Mouse (Mus musculus) inflammation-experienced regulatory T-cells, adult 6 months (primary cell): ENCODE data around the gene Plekhm1. TPM values are rescaled to one million over a fixed set of nuclear protein-coding genes. Genes with fewer than 3 reads are reported as not detected.
A peak's percentile ranks its signal among the peaks of the same experiment; 100 is the strongest.

Experiments
- ATAC-seq: one replicate; pipeline ENCODE4 v1.8.0; 2017
- polyA plus RNA-seq, 3 experiments: library from polyadenylated mRNA; unstranded; fragments of 100-300 nt; shearing (Covaris generic); gene quantifications; one replicate each; pipeline ENCODE4 v1.2.1; 2017

Gene Plekhm1
- polyA plus RNA-seq, 3 experiments from 2014 or later = 9.0 to 11.9 (median 10.0) TPM

DNA sequence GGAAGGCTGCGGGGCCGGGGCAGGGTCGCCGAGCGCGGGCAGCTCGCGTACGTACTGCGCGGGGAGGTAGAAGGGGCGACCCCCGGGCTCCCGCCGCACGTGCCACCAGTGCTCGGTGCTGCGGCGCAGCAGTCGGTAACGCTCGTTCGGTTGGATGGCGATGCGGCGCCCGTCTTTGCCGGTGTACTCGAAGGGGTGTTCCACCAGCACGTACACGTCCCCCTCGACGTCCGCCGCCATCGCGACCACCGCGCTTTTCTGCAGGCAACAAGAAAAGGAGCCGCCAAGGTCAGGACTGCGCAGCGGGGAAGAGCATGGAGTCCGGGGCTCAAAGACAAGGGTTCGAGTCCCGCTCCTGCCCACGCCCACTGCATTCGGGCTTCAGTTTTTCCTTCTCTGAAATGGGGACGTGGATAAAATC is 51.8 kb downstream of the Plekhm1 start:
- ATAC-seq = no peak

DNA sequence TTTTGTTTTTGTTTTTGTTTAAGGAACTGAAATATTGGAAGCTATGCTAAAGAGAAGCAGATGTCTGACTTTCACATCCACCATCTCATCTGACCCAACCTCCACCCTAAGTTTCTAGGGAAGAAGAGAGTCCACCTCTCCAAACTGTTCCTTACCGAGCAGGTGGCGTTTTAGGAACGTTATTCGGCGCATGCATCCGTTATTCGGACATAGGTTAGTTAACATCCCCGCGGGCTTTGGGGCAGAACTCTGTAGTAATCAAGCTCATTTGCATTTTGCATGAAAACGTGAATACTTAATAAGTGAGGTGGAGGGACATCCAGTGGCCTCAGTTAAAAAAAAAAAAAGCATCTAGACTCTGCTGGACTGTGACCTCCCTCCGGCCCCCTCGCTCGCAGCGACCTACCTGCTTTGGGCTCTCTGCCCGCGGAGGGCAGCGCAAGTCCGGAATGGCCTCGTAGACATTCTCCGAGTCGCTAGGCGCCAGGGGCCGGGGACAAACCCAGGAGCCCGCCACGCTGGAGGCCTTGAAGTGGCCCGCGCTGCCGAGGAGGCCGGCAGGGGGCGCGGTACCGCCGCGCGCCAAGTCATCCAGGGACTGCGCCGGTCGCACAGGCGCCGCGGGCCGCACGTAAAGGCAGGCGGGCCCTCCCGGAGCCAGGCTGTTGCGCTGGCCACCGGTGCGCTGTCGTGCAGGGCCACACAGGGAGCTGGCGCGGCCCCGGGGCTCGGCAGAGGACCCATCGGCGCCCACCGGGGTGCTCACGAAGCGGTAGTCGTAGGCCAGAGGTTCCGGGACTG is 52.4 kb downstream of the Plekhm1 start:
- peak; percentile 66 for ATAC-seq

DNA sequence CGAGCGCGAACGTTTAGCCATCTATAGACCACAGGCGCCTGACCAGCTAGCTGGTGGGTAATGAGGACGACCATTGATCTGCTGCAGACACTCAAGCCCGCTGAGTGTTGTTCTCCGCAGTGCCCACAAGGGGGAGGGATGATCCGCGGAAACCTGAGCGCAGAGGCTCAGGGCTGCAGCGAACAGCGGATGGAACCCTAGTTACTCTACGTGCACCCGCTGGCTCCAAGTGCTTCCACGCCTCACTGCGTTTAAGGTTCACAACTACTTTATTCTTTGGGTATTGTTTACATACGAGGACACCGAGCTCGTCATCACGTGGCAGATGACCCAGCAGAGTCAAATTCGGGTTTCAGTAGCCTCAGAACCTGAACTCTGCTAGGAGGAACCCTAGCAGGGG is 53.4 kb downstream of the Plekhm1 start:
- peak; percentile 64 for ATAC-seq

GRCm38 (mm10) chr11:103358316-103358715 is 54.2 kb downstream of the Plekhm1 start:
- no peak for ATAC-seq

- no peak for ATAC-seq
These were observed 54.8 kb downstream of the Plekhm1 start for GRCm38 (mm10) chr11:103357710-103358109.

DNA sequence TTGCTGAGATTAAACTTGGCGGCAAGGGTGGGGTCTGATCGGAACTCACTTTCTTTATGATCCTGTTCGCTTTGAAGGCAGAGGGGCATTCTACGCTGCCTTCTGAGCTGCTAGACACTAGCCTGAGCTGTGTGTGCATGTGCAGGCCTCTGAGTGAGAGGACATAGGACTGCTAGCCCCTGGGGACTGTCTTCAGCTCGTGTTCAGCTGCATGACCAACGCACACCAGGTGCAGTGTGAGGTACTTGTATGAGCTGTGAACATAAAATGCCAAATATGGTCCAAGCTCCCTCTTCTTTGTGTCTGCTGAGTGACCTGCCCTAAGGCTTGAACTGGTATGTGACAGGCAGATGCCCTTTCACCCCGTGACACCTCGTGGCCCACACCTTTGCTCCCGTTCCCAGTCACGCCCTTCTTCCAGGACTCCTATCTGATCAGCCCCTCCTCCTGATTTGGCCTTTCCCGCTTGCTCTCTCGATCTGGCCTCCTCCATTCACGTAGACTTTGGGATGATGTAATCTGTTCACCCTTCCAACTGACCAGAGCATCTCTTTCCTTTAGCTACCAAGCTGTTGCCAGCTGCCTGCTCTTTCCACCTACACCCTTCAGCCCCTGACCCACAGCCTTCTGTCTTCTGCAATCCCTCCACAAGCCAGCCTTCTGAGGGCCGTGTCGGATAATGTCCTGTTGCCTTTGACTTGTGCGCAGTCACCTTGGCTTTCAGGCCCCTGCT is 55.4 kb downstream of the Plekhm1 start:
- no peak for ATAC-seq

DNA sequence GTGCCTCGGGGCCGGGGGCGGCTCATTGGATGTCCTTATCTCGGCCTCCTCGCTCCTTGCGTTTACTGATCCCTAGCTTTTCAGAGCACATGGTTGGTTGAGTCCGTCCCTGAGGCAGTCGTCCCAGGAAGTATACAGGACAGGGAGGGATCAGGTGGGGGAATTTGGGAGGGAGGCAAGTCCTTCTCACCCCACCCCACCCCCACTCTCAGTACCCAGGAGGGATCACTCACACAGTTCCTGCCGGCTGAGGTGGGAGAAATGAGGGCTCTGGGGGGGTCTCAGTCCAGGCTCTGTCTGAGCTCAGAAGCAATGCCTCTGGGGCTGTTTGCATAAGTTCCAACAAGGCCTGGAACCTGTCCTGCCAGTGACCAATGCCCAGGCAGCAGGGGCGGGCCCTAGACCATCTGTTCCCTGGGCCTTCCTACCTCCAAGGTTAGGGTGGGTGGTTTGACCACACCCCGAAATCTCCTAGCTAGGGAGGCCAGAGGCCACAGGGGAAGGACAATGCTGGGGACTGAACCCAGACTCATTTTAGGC is 56.4 kb downstream of the Plekhm1 start:
- ATAC-seq = no peak

GRCm38 (mm10) chr11:103355251-103355650 is 57.2 kb downstream of the Plekhm1 start:
- ATAC-seq = no peak

DNA sequence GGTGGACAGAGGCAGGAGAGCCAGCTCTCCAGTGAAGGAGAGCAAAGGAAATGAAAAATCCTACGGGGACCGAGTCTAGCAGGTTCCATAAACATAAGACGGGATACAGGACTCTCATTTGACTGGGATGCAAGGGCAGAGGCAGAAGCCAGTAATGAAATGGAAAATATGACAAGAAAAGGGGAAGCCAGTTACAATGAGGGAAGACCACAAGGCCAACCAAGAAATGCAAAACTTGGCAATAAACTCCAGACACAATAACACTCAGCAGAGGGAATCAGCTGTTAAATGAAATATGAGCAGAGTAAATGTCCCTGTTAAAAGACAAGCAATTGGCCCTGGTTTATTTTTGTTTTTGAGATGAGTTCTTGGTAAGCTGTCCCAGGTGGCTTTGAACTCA is 58.5 kb downstream of the Plekhm1 start:
- ATAC-seq = no peak

DNA sequence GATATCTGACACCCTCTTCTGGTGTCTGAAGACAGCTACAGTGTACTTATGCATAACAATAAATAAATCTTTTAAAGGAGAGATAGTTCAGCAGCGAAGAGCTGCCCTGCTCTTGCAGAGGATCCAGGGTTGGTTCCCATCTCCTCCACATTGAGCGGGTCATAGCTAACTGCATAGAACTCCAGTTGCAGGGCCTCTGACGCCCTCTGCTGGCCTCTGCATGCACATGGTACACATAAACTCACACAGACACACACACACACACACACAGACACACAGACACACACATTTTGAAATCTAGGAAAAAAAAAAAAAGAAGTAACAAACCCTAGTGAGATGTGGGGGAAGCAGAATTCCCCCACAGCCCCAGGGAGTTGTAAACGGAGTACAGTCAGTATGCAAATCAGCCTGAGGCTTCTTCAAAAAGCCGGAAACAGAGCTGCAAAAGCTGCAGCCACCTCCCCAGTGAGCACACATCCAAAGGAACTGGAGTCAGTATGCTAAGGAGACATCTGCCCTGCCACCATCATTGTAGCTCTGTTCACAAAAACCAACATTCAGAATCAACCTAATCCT is 60.2 kb downstream of the Plekhm1 start:
- ATAC-seq = no peak

DNA sequence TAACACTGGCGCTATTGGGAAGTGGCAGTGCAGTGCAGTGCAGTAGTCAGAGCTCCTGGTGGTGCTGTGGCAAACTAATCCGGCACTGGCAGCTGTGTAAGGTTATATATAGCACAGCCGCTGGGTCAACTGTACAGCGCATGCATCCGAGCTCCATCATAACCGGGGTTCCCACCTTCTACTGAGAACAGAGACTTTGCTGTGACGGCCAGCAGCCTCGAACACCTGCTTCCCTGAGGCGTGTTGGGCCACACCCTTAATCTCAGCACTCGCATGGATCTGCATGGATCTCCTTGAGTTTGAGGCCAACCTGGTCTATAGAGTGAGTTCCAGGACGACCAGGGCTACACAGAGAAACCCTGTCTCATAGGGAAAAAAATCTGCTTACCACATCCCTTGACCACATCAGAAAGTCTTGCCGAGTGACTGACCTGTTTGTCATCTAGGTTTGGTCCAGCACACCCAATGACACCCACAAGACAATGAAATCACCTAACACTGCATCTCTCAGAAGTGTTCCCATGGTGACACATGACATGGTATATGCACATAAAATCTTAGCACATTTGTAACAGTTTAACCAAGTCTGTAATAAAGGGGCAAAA is 61.7 kb downstream of the Plekhm1 start:
- no peak for ATAC-seq

- ATAC-seq = no peak
These were observed 62.8 kb downstream of the Plekhm1 start for GRCm38 (mm10) chr11:103349699-103350098.

DNA sequence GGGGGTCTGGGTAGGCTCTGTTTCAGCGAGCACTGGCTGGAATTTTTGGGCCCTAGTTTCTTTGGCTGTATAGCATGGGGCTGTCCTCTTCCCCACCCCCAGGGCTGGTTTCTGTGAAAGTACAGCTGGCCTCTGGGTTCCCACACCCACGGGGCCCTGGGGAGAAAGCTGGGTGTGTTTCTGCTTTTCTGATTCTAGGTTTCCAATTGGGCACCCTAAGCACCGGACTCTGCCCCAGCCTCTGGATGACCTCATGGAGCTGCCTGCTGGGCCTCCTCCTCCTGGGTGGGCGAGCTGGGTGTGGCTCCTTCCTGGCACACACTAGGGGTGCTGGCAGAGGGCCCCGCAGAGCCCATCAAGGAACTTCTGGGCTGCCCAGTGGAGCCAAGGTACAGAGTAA is 65.8 kb downstream of the Plekhm1 start:
- ATAC-seq = no peak

- ATAC-seq = no peak
These were observed 66.3 kb downstream of the Plekhm1 start for GRCm38 (mm10) chr11:103346236-103346635.

DNA sequence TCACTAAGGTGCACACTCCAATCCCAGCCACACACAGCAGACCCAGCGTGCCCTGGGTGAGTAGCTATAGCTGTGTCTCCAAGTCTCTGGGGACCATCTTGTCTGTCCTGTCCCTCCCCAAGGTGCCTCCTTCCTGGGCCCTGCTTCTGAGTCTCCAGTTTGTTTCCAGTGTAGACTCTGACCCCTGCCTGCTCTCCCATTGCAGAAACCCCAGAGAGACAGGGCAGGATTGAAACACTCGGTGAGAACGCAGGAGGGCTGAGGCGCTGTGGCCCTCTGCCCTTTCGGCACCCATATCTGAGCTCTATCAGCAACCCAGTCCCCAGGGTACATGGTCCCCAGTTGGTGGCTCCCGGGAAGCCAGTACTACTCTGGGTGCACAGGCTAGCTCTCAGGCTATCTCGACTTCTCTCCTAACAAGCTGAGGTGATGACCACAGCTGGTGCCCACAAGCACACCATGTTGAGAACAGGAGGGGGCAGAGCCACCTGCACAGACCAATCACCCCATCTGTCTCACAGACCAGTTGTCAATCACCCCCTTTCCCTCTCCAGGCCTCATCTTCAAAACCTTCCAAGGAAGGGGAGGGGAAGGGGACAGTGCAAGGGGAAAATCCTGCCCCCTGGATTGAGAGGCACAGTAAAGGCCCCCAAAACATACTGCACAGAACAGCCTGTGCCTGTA is 66.9 kb downstream of the Plekhm1 start:
- ATAC-seq = no peak

DNA sequence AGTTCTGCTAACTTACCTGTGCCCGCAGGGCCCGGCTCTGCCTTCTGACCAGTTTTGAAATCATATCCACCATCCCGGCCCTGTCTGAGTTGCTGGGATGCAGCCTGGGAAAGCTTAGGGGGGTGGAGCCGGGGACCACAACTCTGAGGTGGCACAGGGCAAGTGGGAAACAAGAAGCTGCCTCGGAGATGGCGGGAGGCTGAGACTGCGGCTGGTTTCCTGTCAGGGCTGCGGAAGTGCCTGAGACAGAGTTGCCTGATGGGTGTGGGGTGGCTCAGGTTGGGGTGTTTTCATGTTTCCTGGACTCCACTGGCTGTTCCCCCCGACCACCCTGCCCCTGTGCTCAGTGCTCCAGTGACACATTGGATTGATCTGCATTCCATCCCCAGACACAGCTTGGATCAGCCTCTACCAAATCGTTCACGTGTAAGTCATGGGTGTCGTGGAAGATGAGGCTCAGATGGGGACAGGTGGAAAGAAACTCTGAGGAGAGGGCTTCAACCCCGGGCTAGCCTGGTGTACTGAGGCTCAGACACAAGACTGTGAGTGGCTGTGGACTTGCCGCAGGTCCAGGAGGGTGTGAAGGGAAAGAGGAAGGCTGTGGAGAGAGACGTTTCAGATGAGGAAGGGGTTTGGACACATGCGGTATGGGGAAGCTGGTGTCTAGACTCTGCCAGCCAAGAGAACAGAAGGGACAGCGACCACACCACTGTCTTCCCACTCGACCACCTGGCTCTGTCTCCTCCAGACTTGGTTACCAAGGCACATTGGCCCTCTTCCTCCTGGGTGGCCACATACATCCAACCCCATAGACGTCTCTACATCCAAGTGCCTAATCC is 67.8 kb downstream of the Plekhm1 start:
- ATAC-seq = peak; percentile 86

- ATAC-seq = no peak
These were observed 68.6 kb downstream of the Plekhm1 start for GRCm38 (mm10) chr11:103343881-103344280.

GRCm38 (mm10) chr11:103343063-103343462 is 69.4 kb downstream of the Plekhm1 start:
- ATAC-seq = no peak

DNA sequence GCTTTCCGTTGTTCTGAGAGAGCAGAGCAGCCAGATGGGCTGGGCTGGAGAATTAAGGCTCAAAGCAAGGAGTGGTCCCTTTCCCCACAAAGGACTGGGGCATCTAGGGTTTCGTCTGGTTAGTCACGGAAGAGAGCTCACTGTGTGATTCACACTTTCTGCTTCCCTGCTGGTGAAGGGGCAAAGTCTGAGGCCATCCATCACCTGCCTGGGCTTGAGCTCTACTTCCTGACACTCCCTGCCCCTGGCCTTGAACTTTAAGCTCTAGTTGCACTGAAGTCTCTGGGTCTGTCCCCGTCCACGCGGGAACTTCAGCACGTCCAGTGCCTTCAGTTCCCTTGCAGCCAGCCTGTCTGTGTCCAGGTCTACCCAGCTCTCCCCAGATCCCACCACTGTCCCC is 71.8 kb downstream of the Plekhm1 start:
- ATAC-seq = no peak

DNA sequence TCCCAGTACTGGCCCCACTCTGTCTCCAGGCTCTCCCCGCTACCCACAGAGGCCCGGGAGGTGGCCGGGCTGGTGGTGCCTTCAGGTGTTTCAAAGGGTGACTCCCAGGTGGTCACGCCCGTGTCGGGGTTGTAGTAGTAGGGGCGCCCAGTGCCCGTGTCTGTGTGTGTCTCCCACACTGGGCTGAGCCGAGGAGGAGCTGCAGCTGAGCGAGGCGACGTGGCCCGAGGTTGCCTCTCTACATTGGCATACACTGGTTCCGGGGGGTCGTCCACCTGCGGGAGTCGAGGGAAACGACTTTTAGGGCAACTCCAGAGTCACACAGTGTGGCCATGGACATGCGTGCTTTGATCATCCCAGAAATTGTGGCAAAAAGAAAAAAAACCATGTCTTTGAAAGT is 72.4 kb downstream of the Plekhm1 start:
- no peak for ATAC-seq

DNA sequence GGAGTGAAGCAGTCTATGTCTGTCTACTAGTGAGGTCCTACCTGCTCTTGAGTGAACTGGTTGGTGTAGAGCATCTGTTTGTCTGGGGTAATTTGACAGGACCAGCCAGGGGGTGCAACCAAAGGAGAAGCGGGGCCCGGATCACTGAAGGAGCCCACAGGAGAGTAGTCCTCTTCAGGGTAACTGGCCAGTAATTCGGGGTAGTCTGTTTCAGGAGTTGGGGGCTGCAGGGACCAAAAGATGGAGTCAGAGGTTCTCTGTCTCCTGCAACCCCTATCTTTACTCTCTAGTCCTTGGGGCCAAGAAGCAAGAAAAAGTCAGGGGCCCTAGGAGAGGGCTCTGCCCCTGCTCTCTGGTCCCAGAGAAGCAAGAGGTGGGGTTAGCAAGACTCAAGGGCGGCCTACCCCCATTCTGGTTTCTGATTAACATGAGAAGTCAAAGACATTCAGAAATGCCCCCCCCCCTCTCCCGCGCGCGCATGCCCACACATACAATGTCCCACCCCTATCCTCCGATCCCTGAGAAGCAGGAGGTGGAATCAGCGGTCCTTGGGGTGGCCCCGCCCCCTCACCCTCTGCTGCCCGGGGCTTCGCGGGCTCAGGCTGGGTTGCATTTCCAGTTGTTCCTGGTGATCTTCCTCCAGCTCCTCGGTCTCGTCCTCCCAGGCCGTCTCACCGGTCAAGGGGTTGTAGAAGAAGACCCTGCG is 72.9 kb downstream of the Plekhm1 start:
- ATAC-seq = no peak
